Mouse (Mus musculus): ENCODE results near the gene Cspg4.

DNA sequence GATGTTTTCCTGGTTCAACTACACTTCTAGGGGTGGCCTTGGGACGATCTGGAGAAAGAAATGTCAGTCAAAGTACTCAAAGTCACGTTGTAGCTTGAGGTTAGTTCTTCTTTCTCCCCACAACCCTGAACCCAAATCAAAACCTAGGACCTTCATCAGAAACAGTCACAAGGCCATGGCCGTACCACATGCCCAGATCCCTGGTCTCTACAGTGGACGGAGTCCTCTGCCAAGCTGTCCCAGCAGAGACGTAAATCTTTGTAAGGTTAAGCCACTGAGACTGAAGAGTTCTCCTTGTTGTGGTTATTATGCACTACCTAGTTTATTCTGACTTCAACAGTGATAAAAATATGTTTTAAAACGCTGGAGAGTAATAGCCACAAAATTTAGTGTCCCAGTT, 36.0 kb upstream of the Cspg4 start:
- TF ChIP-seq CTCF (IDR thresholded peaks at IDR 0.05; ENCODE audit: low read depth): no peak
- no peak for TF ChIP-seq EP300 (optimal IDR thresholded peaks at IDR 0.05)
